Mouse (Mus musculus): Measurements from ENCODE around the gene Lingo4. TPM values are rescaled to one million over a fixed set of nuclear protein-coding genes. Genes with fewer than 3 reads are reported as not detected.

The Lingo4 gene
- total RNA-seq (2022), result 1 to 10 TPM in 3 of 4 experiments, under 1 TPM in 1; 0.97 to 1.2 (median 1.1) TPM

- DNase-seq (ENCODE audit: low spot score in 2 of 2), result no peak
Observed at GRCm38 (mm10) chr3:94398217-94398616, at the start of gene Lingo4. Gene Lingo4, plus strand, starts transcription at chr3:94398517.

GRCm38 (mm10) chr3:94360812-94361211 lies 37.5 kb upstream of the Lingo4 start:
- DNase-seq (ENCODE audit: low spot score in 2 of 2), result peak in 1 of 2 experiments; percentile 18

- DNase-seq (ENCODE audit: low spot score in 2 of 2), result no peak
Observed at GRCm38 (mm10) chr3:94362138-94362537, 36.2 kb upstream of the Lingo4 start, which contains the start of gene C2cd4d. Gene C2cd4d, plus strand, starts transcription at chr3:94362438.

GRCm38 (mm10) chr3:94363291-94364153 lies 34.8 kb upstream of the Lingo4 start:
- no peak for DNase-seq (ENCODE audit: low spot score in 2 of 2)

DNA sequence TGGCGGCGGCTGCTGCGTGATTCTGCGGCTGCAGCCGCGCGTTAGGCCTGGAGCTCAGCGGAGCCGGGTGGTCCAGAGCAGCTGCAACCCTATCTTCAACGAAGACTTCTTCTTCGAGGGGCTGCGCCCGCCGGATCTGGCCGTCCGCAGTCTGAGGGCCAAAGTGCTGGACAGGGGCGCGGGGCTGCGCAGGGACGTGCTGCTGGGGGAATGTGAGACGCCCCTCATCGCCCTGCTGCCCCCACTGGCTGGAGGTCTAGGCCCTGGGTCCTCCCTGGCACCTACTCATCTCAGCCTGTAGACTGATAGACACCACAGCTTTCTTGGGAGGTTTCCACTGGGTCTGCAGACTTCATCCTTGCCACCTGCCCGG lies 34.2 kb upstream of the Lingo4 start:
- no peak for DNase-seq (ENCODE audit: low spot score in 2 of 2)

- peak; percentile 60 to 69 for DNase-seq (ENCODE audit: low spot score in 2 of 2)
Observed at GRCm38 (mm10) chr3:94366761-94367160, 31.6 kb upstream of the Lingo4 start.

GRCm38 (mm10) chr3:94367511-94367910 lies 30.8 kb upstream of the Lingo4 start:
- no peak for DNase-seq (ENCODE audit: low spot score in 2 of 2)

GRCm38 (mm10) chr3:94368631-94369030 lies 29.7 kb upstream of the Lingo4 start:
- DNase-seq (ENCODE audit: low spot score in 2 of 2), result no peak

DNA sequence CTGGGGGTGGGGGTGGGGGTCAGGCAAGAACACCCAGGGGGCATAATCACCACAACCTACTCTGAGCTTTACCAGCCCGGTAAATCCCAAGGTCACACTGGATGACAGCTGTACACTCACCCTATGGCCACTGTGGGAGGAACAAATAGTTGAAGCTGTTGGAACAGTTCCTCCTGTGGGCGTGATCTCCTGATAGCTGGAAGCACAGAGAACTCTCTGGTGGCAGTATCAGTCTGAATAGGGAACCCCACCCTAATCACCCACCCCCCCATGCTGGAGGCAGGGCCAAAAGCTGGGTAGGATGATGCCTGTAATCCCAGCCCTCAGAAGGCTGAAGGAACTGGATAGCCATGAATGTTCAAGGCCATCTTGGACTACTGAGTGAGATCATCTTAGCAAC lies 28.6 kb upstream of the Lingo4 start:
- DNase-seq (ENCODE audit: low spot score in 2 of 2), result no peak

GRCm38 (mm10) chr3:94371637-94372036 lies 26.7 kb upstream of the Lingo4 start:
- peak in 1 of 2 experiments; percentile 39 for DNase-seq (ENCODE audit: low spot score in 2 of 2)

DNA sequence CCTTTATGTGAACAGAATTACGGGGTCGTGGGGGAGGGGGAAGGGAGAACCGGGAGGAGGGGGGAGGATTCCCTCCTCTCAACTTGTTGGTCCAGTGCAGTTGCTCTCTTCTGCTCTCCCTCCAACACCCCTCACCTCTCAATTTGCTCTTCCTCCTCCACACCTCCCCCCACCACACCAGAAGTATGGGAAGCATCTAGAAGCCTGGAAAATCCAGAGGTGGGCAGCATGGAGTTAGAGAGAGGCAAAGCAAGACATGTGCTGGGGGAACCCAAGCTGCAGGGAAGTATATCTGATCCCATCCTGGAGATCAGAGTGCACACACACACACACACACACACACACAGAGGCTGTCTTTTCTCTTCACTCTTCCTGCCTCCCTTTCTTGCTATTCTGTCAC lies 26.3 kb upstream of the Lingo4 start:
- DNase-seq (ENCODE audit: low spot score in 2 of 2), result no peak

- DNase-seq (ENCODE audit: low spot score in 2 of 2), result no peak
Observed at GRCm38 (mm10) chr3:94372641-94373040, 25.7 kb upstream of the Lingo4 start, which contains the start of gene Rorc. Gene Rorc, plus strand, starts transcription at chr3:94372794.

GRCm38 (mm10) chr3:94373090-94373489 lies 25.2 kb upstream of the Lingo4 start:
- no peak for DNase-seq (ENCODE audit: low spot score in 2 of 2)

- DNase-seq (ENCODE audit: low spot score in 2 of 2), result no peak
Observed at GRCm38 (mm10) chr3:94373597-94374011, 24.7 kb upstream of the Lingo4 start.

- DNase-seq (ENCODE audit: low spot score in 2 of 2), result no peak
Observed at GRCm38 (mm10) chr3:94374636-94375035, 23.7 kb upstream of the Lingo4 start.

DNA sequence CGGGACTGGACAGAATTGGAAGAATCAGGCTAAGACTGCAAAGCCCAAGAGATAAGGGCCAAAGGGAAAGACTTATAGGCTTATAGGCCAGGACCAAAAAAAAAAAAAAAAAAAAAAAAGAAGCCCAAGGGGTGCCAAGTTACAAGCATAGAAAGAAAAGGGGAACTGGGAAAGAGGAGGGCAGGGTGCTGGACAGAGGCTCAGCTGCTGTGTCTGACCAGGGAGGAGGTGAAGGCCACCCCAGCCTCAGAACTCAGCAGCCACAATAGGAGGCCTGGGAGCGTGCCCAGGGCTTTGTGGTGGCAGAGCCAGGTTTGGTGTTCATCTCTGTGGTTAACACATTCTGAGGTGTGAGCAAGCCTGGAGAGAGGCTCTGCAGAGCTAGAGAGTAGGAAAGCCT lies 23.2 kb upstream of the Lingo4 start:
- no peak for DNase-seq (ENCODE audit: low spot score in 2 of 2)

DNA sequence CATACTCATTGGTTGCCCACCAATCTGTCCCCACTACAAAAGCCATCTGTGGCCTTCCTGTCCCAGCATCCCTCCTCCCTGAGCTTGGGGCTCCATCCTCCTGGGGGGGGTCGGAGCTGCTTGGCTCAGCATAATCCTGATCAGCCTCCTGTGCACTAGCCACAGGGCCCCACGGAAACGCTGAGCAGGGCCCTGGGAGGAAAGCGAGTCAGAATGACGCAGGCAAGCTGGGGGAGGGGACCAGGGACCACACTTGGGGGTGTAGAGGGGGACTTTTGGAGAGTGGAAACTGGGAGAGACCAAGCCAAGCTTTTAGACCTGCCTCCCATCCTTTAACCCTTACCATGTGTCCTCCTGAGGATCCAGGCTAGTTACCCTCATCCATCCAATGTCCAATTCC lies 22.5 kb upstream of the Lingo4 start:
- DNase-seq (ENCODE audit: low spot score in 2 of 2), result no peak

DNA sequence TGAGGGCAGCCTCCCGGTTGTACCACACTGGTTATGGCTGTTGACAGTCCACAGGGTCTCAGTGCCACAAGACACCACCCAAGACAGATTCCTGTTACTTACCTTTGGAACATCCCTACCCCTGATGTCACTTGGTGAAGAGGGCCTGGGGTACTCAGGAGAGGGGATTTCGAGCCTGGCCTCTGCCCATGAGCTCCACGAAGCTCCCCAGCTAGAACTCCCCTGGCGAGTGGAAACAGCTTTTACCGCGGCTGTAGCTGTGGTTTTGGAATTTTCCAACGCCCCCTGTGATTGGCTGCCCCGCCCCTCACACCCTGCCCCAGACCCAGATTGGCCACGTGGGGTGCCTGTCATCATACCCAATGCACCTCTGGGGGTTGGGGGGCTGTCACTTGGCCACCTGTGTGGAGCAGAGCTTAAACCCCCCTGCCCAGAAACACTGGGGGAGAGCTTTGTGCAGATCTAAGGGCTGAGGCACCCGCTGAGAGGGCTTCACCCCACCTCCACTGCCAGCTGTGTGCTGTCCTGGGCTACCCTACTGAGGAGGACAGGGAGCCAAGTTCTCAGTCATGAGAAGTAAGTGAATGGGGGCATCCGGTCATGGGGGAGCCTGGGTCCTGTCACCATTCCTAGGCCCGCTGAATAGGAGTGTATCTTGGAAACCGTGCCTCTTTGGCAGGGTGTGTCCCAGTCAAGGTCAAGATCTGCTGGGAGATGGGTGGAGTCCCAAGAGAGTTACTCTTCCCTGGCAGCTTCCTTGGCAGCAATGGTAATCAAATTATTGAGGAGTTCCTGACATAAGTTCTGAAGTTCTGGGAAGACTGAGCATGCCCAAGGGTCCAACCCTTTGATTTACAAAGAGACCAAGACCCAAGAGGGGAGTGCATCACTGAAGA lies 21.0 kb upstream of the Lingo4 start:
- DNase-seq (ENCODE audit: low spot score in 2 of 2), result no peak

DNA sequence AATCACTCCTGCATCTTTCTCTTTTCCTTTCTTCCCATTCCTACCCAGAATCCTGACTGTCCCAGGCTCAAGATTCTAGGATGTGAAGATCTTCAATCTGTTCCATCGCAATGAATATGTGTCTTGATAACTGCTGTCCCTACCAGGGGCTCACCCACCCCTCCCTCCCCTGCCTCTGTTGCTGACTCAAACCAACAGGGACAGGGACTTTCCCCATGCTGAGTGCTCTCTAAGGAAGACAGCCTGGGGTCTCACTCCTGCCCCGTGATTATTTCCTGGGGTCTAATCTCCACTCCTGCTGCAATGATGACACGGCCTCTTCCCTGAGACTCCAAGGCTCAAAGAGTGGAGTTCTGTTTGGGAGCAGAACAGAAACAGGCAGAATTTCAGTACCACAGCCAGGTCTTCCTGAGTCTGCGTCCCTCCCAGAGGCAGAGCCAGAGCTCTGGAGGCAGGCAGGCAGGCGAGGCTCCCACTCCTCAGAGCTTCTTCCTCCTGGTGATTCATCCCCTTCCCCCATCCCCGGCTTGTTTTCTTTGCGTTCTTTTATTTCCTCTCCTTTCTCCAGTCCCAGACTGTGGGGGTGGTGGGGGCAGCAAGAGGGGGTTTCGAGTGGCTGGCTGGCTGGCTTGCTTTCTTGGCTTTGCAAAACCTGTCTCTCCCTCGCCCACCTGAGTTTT lies 18.3 kb upstream of the Lingo4 start:
- no peak for DNase-seq (ENCODE audit: low spot score in 2 of 2)

- no peak for DNase-seq (ENCODE audit: low spot score in 2 of 2)
Observed at GRCm38 (mm10) chr3:94382308-94382707, 16.0 kb upstream of the Lingo4 start.

GRCm38 (mm10) chr3:94383476-94383875 lies 14.8 kb upstream of the Lingo4 start:
- no peak for DNase-seq (ENCODE audit: low spot score in 2 of 2)

Measured in left cerebral cortex, adult 8-10 months (tissue).